8 mouse cellular contexts compared by ENCODE assay signal in the genomic region with DNA sequence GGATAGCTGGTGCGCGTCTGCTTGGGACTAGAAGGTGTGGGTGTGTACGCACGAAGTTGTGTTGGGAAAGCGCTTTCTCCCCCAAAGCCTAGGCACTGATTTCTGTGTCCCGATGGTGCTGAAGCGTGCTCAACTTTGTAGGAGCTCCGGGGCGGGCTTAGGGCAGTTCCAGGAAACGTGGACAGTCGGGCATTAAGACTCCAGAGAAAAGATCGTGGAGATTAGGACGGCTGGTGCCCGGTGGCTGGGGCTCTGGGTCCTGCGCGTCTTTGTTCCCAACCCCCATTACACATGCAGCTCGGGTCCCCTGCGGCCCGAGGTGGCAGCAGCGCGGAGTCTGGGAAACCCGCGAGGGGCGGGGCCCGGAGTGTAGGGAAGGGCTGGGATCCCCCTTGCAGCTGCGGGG. TPM values are rescaled to one million over a fixed set of nuclear protein-coding genes. Genes with fewer than 3 reads are reported as not detected.
DNase-seq lines count a peak whose midpoint lies in the region; ATAC-seq and TF ChIP-seq lines count a peak whose summit lies in the region.

No protein-coding gene starts in this region.

- ATAC-seq in intestine, postnatal 0 days = no peak
- ATAC-seq in liver, embryonic 12.5 days = no peak

- H3K4me2 ChIP-seq in intestine, postnatal 0 days (replicated peaks; ENCODE audit: low read depth) = peak overlapping the region; percentile 99
- H3K4me2 ChIP-seq in liver, embryonic 12.5 days = peak overlapping the region; percentile 86

- no peak for TF ChIP-seq CTCF in intestine, postnatal 0 days (IDR thresholded peaks at IDR 0.05; ENCODE audit: low read depth)

- H3K9ac ChIP-seq in intestine, postnatal 0 days (ENCODE audit: low read depth, low read length) = peak overlapping the region; percentile 95
- peak overlapping the region; percentile 72 for H3K9ac ChIP-seq in liver, embryonic 12.5 days

- peak; percentile 28 to 36 for DNase-seq in left cerebral cortex, adult 18-20 months (ENCODE audit: low spot score in 2 of 2)
- DNase-seq in left cerebral cortex, postnatal 25 days (ENCODE audit: low spot score in 2 of 2) = no peak
- DNase-seq in cerebellum, adult 8-10 months = peak; percentile 37
- DNase-seq in gastrocnemius, postnatal 10 days = peak; percentile 43
- peak; percentile 78 for DNase-seq in neural tube, embryonic 10.5 days (ENCODE audit: extremely low spot score, low spot score)
- peak; percentile 46 for DNase-seq in yolk sac, embryonic 10.5 days (ENCODE audit: low spot score)

- no peaks in the 10 kb centered on the region for H3K27me3 ChIP-seq in intestine, postnatal 0 days (replicated peaks; ENCODE audit: control insufficient read depth, insufficient read depth, low read length)
- H3K27me3 ChIP-seq in liver, embryonic 12.5 days (replicated peaks) = peaks cover 42% of the 10 kb centered on the region

- H3K9me3 ChIP-seq in intestine, postnatal 0 days (ENCODE audit: control insufficient read depth) = no peaks in the 10 kb centered on the region
- H3K9me3 ChIP-seq in liver, embryonic 12.5 days (replicated peaks) = no peaks in the 10 kb centered on the region

- H3K4me3 ChIP-seq in intestine, postnatal 0 days (ENCODE audit: low read depth, low read length) = peak overlapping the region; percentile 85
- H3K4me3 ChIP-seq in liver, embryonic 12.5 days = peak overlapping the region; percentile 70

- no peaks in the 10 kb centered on the region for H3K36me3 ChIP-seq in intestine, postnatal 0 days (ENCODE audit: control insufficient read depth, insufficient read depth)
- no peaks in the 10 kb centered on the region for H3K36me3 ChIP-seq in liver, embryonic 12.5 days

- intact Hi-C loops in left cerebral cortex, postnatal 25 days (cut with DNase I) = loop anchor here (2.0 to 5.0 kb wide), 2 partner anchors 34 to 46 kb away; partner anchors contain the start of gene Xylb

- 1% methylated on average over 26 of the region's 26 CpGs for WGBS in intestine, postnatal 0 days
- WGBS in liver, embryonic 12.5 days (ENCODE audit: insufficient replicate concordance) = under 1% methylated on average over 26 of the region's 26 CpGs

- H3K4me1 ChIP-seq in intestine, postnatal 0 days (replicated peaks; ENCODE audit: control insufficient read depth, insufficient read depth, low read length) = 0 out of 2 replicates have a peak, but pooled peaks cover 3% of the 10 kb centered on the region
- peaks cover 34% of the 10 kb centered on the region; the same call in 1 of the 2 replicates for H3K4me1 ChIP-seq in liver, embryonic 12.5 days

- no peak overlapping the region for H3K27ac ChIP-seq in intestine, postnatal 0 days (ENCODE audit: low read depth, low read length)
- H3K27ac ChIP-seq in liver, embryonic 12.5 days = no peak overlapping the region; the same call in 1 of the 2 replicates

RNA-seq across cellular contexts. Expression of gene Acvr2b, which starts 1.3 kb away (rescaled TPM):
- total RNA-seq in left cerebral cortex, adult 18-20 months (2021) = 10 to 100 TPM; 15.5 to 16.4 TPM
- total RNA-seq in left cerebral cortex, postnatal 25 days (2021) = 10 to 100 TPM; 14.9 to 17.7 TPM
- total RNA-seq in gastrocnemius, postnatal 10 days (2021) = 10 to 100 TPM in 1 of 2 experiments, 1 to 10 TPM in 1; 7.5 to 14.3 TPM
- 5.4 and 5.8 TPM in 2 replicates for polyA plus RNA-seq in intestine, postnatal 0 days (2015; fragmentation: Nextera tagmentation; extraction: Ambion mirVana)
- 7.0 TPM in 2 replicates for polyA plus RNA-seq in liver, embryonic 12.5 days (2016; fragmentation: Nextera tagmentation; extraction: Ambion mirVana)

RNA-seq across cellular contexts. Expression of gene Slc22a14, which starts 37.9 kb away (rescaled TPM):
- total RNA-seq in left cerebral cortex, adult 18-20 months (2021) = not detected
- not detected for total RNA-seq in left cerebral cortex, postnatal 25 days (2021)
- total RNA-seq in gastrocnemius, postnatal 10 days (2021) = not detected
- 0.12 TPM in 1 of 2 replicates, not detected in the other for polyA plus RNA-seq in intestine, postnatal 0 days (2015; fragmentation: Nextera tagmentation; extraction: Ambion mirVana)
- polyA plus RNA-seq in liver, embryonic 12.5 days (2016; fragmentation: Nextera tagmentation; extraction: Ambion mirVana) = not detected in 2 replicates

RNA-seq across cellular contexts. Expression of gene Exog, which starts 41.5 kb away (rescaled TPM):
- 10 to 100 TPM; 23.7 to 24.8 TPM for total RNA-seq in left cerebral cortex, adult 18-20 months (2021)
- total RNA-seq in left cerebral cortex, postnatal 25 days (2021) = 10 to 100 TPM; 24.7 to 25.6 TPM
- total RNA-seq in gastrocnemius, postnatal 10 days (2021) = 1 to 10 TPM; 2.4 to 3.1 TPM
- polyA plus RNA-seq in intestine, postnatal 0 days (2015; fragmentation: Nextera tagmentation; extraction: Ambion mirVana) = 4.4 and 4.6 TPM in 2 replicates
- 11.4 and 11.7 TPM in 2 replicates for polyA plus RNA-seq in liver, embryonic 12.5 days (2016; fragmentation: Nextera tagmentation; extraction: Ambion mirVana)

RNA-seq across cellular contexts. Expression of gene Xylb, which starts 46.1 kb away (rescaled TPM):
- total RNA-seq in left cerebral cortex, adult 18-20 months (2021) = 1 to 10 TPM; 4.1 to 4.3 TPM
- 1 to 10 TPM; 3.3 to 3.8 TPM for total RNA-seq in left cerebral cortex, postnatal 25 days (2021)
- total RNA-seq in gastrocnemius, postnatal 10 days (2021) = under 1 TPM; 0.47 to 0.88 TPM
- polyA plus RNA-seq in intestine, postnatal 0 days (2015; fragmentation: Nextera tagmentation; extraction: Ambion mirVana) = 10.8 and 11.7 TPM in 2 replicates
- polyA plus RNA-seq in liver, embryonic 12.5 days (2016; fragmentation: Nextera tagmentation; extraction: Ambion mirVana) = 4.6 and 5.0 TPM in 2 replicates

Comparison
In these comparisons a context has a peak if more than half of its experiments do, and no peak if none do; other contexts are left out.
1. DNase-seq: peak in left cerebral cortex, adult 18-20 months (2 of 2), cerebellum, adult 8-10 months (single experiment), gastrocnemius, postnatal 10 days (single experiment), neural tube, embryonic 10.5 days (single experiment) and yolk sac, embryonic 10.5 days (single experiment); none in left cerebral cortex, postnatal 25 days (0 of 2).
2. RNA of gene Exog, which starts 41.5 kb away (total RNA-seq): 24.7 to 25.6 TPM in left cerebral cortex, postnatal 25 days and 23.7 to 24.8 TPM in left cerebral cortex, adult 18-20 months; 2.4 to 3.1 TPM in gastrocnemius, postnatal 10 days; every median in the first group is over 4 times any median in the second.